In genomic region chr14:111261696-111262095, GRCm38 (mm10) we compare ENCODE assay signal across 22 mouse cellular contexts.
DNase-seq lines count a peak whose midpoint lies in the region; TF ChIP-seq lines count a peak whose summit lies in the region.
"Had no signal": no experiment of that assay in that cellular context is flagged by ENCODE, and none has a peak within 500 bp of the region (broad histone marks: within the 10 kb centered on the region; RNA-seq: fewer than 3 reads in every experiment).

No protein-coding gene starts in this region.

- DNase-seq in ES-CJ7 (ENCODE audit: low read depth, low spot score) (peak; percentile 39), ES-E14 (ENCODE audit: low read depth, low spot score) (no peak), R1 (ENCODE audit: low read depth, low spot score) (peak; percentile 83), ZHBTc4 (ENCODE audit: low read depth, low spot score) (peak; percentile 73)
- no peak for DNase-seq in spleen, postnatal 10 days (ENCODE audit: low spot score in 2 of 2)
- no peak for DNase-seq in heart, adult 11 months
- DNase-seq in heart, adult 18-20 months, result no peak
- DNase-seq in thymus, postnatal 25 days, result no peak
- DNase-seq: adrenal gland, adult 2 months; adrenal gland, adult 8-10 months; adrenal gland, postnatal 10 days; adrenal gland, postnatal 14 days; adrenal gland, postnatal 25 days; adrenal gland, postnatal 36 days; B cell, adult 2 months; cerebellum, adult 11 months; cerebellum, adult 11-12 months; cerebellum, adult 18-20 months; cerebellum, adult 2 months; cerebellum, adult 8-10 months; cerebellum, adult 9-10 months had no signal

- no peak overlapping the region for H3K4me3 ChIP-seq in ES-E14 (ENCODE audit: insufficient read depth in 1 of 2, low read depth in 1 of 2, low read length in 2 of 2, poor library complexity in 1 of 2, severe bottlenecking in 1 of 2)

- H3K9ac ChIP-seq in ES-E14 (ENCODE audit: insufficient read depth, low read depth, low read length, poor library complexity, severe bottlenecking), result no peak overlapping the region

- no peaks in the 10 kb centered on the region for H3K9me3 ChIP-seq in ES-E14 (ENCODE audit: control insufficient read depth, insufficient read depth, low read depth, low read length)
- H3K9me3 ChIP-seq: G1E had no signal

- in situ Hi-C loops in ES-E14 (cut with MboI; ENCODE audit: low sequenced_read_pairs in 2 of 2, unreplicated experiment in 2 of 2), result no loop called here

- no peaks in the 10 kb centered on the region for H3K36me3 ChIP-seq in ES-E14 (ENCODE audit: control insufficient read depth, insufficient read depth, low read length, poor library complexity, severe bottlenecking)
- H3K36me3 ChIP-seq: G1E had no signal

- H3K4me1 ChIP-seq in ES-E14 (ENCODE audit: control insufficient read depth in 2 of 2, insufficient read depth in 2 of 2, low read length in 2 of 2, poor library complexity in 1 of 2), result peaks cover 0 to 2% of the 10 kb centered on the region in 2 experiments; a peak in 1 of 4 replicates

- H3K27ac ChIP-seq in ES-E14 (ENCODE audit: insufficient read depth, low read depth, low read length, poor library complexity, severe bottlenecking), result no peak overlapping the region

TF ChIP-seq in ES-E14, 5 proteins besides CTCF, POLR2A, EP300 and RAD21:
- TF ChIP-seq MAFK (IDR thresholded peaks at IDR 0.05; ENCODE audit: insufficient read depth, low read depth, low read length) (peak; percentile 67), ZC3H11A (IDR thresholded peaks at IDR 0.05; ENCODE audit: borderline replicate concordance, low read depth, low read length) (no peak)

Comparison
In these comparisons a context has a peak if more than half of its experiments do, and no peak if none do; other contexts are left out.
1. DNase-seq: peak in ES-CJ7 (single experiment), R1 (single experiment) and ZHBTc4 (single experiment); none in ES-E14 (single experiment), spleen, postnatal 10 days (0 of 2), heart, adult 11 months (single experiment), heart, adult 18-20 months (0 of 2) and thymus, postnatal 25 days (single experiment).